Mouse (Mus musculus) brain, embryonic 14.5 days (tissue): ENCODE measurements around the gene Washc2.

Source experiments
- CTCF ChIP-seq: fragments of 200-500 bp; IDR thresholded peaks from 2 replicates; pipeline ENCODE4 v1.5.1; 2012; ENCODE audit warnings: inconsistent platforms, mild to moderate bottlenecking, moderate library complexity, borderline replicate concordance; ENCODE audit not compliant: insufficient read depth, insufficient read length; ENCODE audit errors: extremely low read depth
- POLR2A ChIP-seq: fragments of 200-500 bp; IDR thresholded peaks from 2 replicates; pipeline ENCODE4 v1.6.1; 2012; ENCODE audit warnings: mild to moderate bottlenecking, inconsistent platforms, borderline replicate concordance; ENCODE audit not compliant: poor library complexity, insufficient read depth, insufficient read length, severe bottlenecking; ENCODE audit errors: extremely low read depth

DNA sequence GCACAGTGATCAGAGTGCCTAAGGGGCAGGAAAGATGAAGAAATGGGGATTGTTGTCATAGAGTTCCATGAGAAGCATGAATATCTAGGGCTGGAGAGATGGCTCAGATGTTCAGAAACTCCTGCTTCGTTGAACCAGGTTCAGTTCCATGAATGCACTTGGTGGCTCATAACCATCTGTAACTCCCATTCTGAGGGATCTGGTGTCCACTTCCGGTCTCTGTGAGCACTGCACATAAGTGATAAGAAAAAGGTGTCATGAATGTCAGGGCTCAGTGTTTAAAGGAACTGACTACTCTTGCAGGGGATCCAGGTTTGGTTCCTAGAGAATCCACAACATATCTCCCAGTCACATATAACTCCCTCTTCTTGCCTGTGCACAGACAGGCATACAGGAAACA is 8.2 kb upstream of the Washc2 start:
- TF ChIP-seq CTCF (no peak), POLR2A (no peak)
